Mouse (Mus musculus) ES-Bruce4 (cell line): Measurements from ENCODE around the gene Agtrap. TPM values are rescaled to one million over a fixed set of nuclear protein-coding genes. Genes with fewer than 3 reads are reported as not detected.

ENCODE experiments used
- H3K27ac ChIP-seq: 2 replicates; pipeline ENCODE4 v1.5.1; 2012; ENCODE audit warnings: low read length, inconsistent platforms; ENCODE audit not compliant: insufficient read depth
- H3K27me3 ChIP-seq: 2 replicates; pipeline ENCODE4 v1.6.1; 2012; ENCODE audit warnings: mild to moderate bottlenecking, low read length, inconsistent platforms; ENCODE audit not compliant: control insufficient read depth, poor library complexity, insufficient read depth, severe bottlenecking
- H3K36me3 ChIP-seq: 2 replicates; pipeline ENCODE4 v1.6.1; 2012; ENCODE audit warnings: inconsistent platforms, mild to moderate bottlenecking, low read length, moderate library complexity; ENCODE audit not compliant: control insufficient read depth, poor library complexity, insufficient read depth, severe bottlenecking
- H3K4me1 ChIP-seq: one replicate; pipeline ENCODE4 v1.8.1; 2011; ENCODE audit warnings: low read length; ENCODE audit not compliant: control insufficient read depth, insufficient read depth
- H3K4me3 ChIP-seq: 2 replicates; pipeline ENCODE4 v1.5.1; 2011; ENCODE audit warnings: low read depth, mild to moderate bottlenecking, low read length
- H3K9ac ChIP-seq: 2 replicates; pipeline ENCODE4 v1.6.1; 2012; ENCODE audit warnings: low read depth, mild to moderate bottlenecking, inconsistent platforms; ENCODE audit not compliant: poor library complexity, severe bottlenecking
- H3K9me3 ChIP-seq: replicated peaks from 2 replicates; pipeline ENCODE4 v1.6.1; 2012; ENCODE audit warnings: mild to moderate bottlenecking, low read length, inconsistent platforms; ENCODE audit not compliant: control insufficient read depth, poor library complexity, insufficient read depth, severe bottlenecking
- CTCF ChIP-seq: IDR thresholded peaks from one replicate; pipeline ENCODE4 v1.8.1; 2011; ENCODE audit warnings: low read depth, low read length
- EP300 ChIP-seq: IDR thresholded peaks from 2 replicates; pipeline ENCODE4 v1.6.1; 2011; ENCODE audit warnings: low read depth, low read length; ENCODE audit not compliant: insufficient read depth
- POLR2A ChIP-seq: IDR thresholded peaks from one replicate; pipeline ENCODE4 v1.8.1; 2011; ENCODE audit warnings: low read length; ENCODE audit not compliant: insufficient read depth
- polyA plus RNA-seq: library from polyadenylated mRNA; stranded (reverse); fragments of >200 nt; gene quantifications from 2 replicates; pipeline ENCODE4 v1.2.4, GENCODE M21; 2011; ENCODE audit warnings: low read depth; ENCODE audit not compliant: missing spikeins, insufficient read depth, insufficient read length

The Agtrap gene
- polyA plus RNA-seq, 1 experiment, result 48.2 TPM

DNA sequence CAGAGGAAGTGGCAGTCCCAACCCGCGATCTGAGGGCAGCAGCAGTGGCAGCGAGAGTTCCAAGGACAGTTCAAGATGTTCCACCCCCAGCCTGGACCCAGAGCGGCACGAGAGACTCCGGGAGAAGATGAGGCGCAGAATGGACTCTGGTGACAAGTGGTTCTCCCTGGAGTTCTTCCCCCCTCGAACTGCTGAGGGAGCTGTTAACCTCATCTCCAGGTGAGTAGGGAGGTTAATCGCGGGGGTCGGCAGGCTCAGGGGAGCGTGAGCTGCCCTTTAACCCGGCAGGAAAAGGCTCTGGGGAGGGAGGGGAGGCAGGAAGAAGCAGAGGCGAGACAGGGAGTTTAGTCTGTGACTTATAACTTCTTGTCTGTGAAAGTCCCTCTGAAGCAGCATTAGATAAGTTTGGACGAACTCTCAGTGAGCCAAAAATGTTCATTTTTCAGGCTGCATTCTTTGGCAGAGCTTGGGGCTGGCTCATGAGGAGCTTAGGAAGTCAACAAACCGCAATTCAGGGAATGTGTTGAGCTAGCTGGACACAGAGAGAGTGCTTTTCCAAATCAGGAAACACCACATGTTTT lies 46.1 kb downstream of the Agtrap start:
- Histone ChIP-seq H3K36me3 (peaks cover 11% of the 10 kb centered on the region; the same call in 1 of the 2 replicates), H3K4me1 (peaks cover 7% of the 10 kb centered on the region), H3K4me3 (peak overlapping the region; percentile 52), H3K27ac (no peak overlapping the region), H3K27me3 (no peaks in the 10 kb centered on the region), H3K9me3 (no peaks in the 10 kb centered on the region), H3K9ac (peak overlapping the region; percentile 69)
- TF ChIP-seq POLR2A (no peak), CTCF (no peak), EP300 (no peak)

DNA sequence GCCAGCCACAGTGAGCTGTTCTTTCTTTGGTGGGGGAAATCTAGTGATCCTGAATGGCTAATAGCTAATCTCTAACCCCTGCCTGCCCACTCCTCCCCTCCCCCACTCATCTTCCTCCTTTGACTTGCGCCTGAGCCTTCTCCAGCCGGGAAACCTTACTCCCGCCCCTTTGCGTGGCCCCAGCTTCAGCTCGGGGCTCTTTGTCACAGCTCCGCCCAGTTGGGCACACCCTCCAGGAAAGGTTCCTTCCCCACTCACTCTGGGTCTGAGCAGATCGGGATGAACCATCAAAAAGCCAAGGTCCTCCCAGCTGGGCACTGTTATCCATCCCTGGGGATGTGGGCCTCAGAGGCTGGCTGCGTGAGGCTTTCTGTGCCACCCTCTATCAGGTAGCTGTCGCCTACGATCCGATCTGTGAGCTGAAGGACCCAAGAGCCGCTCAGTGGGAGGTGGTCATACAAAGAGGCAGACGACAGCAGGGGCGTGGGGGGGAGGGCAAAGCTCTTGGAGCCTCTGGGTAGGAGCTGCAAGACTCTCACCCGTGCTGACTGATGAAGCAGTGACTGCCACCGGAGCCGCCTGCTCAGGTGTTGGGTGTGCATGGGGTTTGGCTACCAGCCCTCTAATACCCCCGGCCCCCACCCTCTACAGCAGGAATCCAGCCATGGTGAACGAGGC lies 46.8 kb downstream of the Agtrap start:
- Histone ChIP-seq H3K9ac (peak overlapping the region; percentile 69), H3K36me3 (peaks cover 11% of the 10 kb centered on the region; the same call in 1 of the 2 replicates), H3K27me3 (no peaks in the 10 kb centered on the region), H3K9me3 (no peaks in the 10 kb centered on the region), H3K4me1 (peaks cover 7% of the 10 kb centered on the region), H3K4me3 (peak overlapping the region; percentile 52), H3K27ac (peak overlapping the region; percentile 31; the same call in 1 of the 2 replicates)
- TF ChIP-seq POLR2A (no peak), EP300 (0 out of 2 replicates have a peak, but pooled peaks have one; percentile 17), CTCF (no peak)

DNA sequence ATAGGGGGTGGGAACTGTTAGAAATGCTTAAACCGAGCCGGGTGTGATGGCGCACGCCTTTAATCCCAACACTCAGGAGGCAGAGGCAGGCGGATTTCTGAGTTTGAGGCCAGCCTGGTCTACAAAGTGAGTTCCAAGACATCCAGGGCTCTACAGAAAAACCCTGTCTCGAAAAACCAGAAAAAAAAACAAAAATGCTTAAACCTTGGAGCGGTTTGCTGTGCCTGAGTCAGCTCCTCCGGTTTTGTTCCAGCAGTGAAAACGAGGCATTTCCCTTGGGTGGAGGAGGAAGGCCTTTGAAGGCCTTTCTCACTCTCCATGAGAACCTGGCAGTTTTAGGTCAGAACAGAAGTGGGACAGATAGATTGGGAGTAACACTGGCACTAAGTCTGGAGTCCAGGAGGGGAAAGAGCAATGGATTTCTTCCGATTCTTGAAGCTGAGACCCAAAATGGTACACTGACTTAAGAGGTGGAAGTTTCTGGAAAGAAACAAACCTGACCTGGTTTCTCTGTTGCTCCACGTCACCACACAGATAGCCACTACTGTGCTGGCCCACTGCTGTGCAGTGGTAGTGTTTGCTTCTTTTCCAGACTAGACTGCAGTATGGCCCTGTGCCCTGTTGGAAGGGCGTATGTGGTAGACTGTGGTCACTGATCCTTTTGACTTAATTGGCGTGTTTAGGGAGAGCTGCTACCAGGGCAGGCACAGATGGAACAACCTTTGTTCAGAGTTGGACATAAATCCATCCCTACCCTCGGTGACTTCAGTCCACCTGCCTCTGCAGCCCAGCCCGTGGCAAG lies 47.6 kb downstream of the Agtrap start:
- Histone ChIP-seq H3K9ac (peak overlapping the region; percentile 69), H3K27me3 (no peaks in the 10 kb centered on the region), H3K4me3 (peak overlapping the region; percentile 86), H3K4me1 (peaks cover 7% of the 10 kb centered on the region), H3K36me3 (peaks cover 11% of the 10 kb centered on the region; the same call in 1 of the 2 replicates), H3K9me3 (no peaks in the 10 kb centered on the region), H3K27ac (peak overlapping the region; percentile 31; the same call in 1 of the 2 replicates)
- TF ChIP-seq POLR2A, result no peak
- TF ChIP-seq EP300, result no peak
- no peak for TF ChIP-seq CTCF

GRCm38 (mm10) chr4:148039254-148040028 lies 48.4 kb downstream of the Agtrap start:
- peak overlapping the region; percentile 69 for H3K9ac ChIP-seq
- peak overlapping the region; percentile 12 for H3K27ac ChIP-seq
- no peaks in the 10 kb centered on the region for H3K9me3 ChIP-seq
- TF ChIP-seq EP300 (no peak), POLR2A (no peak)
- H3K4me1 ChIP-seq, result peaks cover 10% of the 10 kb centered on the region
- peaks cover 9% of the 10 kb centered on the region; the same call in 1 of the 2 replicates for H3K36me3 ChIP-seq
- peak overlapping the region; percentile 86 for H3K4me3 ChIP-seq
- H3K27me3 ChIP-seq, result no peaks in the 10 kb centered on the region

- H3K36me3 ChIP-seq, result peaks cover 6% of the 10 kb centered on the region; the same call in 1 of the 2 replicates
- H3K4me3 ChIP-seq, result peak within 1 kb of the TSS; percentile 96
- peak within 1 kb of the TSS; percentile 64 for H3K27ac ChIP-seq
- H3K27me3 ChIP-seq, result no peaks in the 10 kb centered on the region
- H3K9ac ChIP-seq, result peak within 1 kb of the TSS; percentile 69
- H3K9me3 ChIP-seq, result no peaks in the 10 kb centered on the region
- TF ChIP-seq POLR2A, result peak; percentile 59
- TF ChIP-seq EP300, result peak; percentile 80
- no peak for TF ChIP-seq CTCF
- H3K4me1 ChIP-seq, result peaks cover 10% of the 10 kb centered on the region
These were observed 49.1 kb downstream of the Agtrap start, which contains the start of the genes Clcn6 and Mthfr for GRCm38 (mm10) chr4:148038600-148039253. Gene Clcn6, minus strand, starts transcription at chr4:148038821. Gene Mthfr, plus strand, starts transcription at chr4:148039077.
